Mouse (Mus musculus) neural tube, embryonic 15.5 days (tissue): Measurements from ENCODE around the gene Gk5. TPM values are rescaled to one million over a fixed set of nuclear protein-coding genes. Genes with fewer than 3 reads are reported as not detected.
"Not testable (repeated sequence)": the region's sequence is repeated elsewhere in the genome, so short reads cannot be mapped to it uniquely, and the experiment has no call there.

Experiments
- ATAC-seq: fragments of 200-750 bp; cut with Nextera tagmentation; 2 replicates; pipeline ENCODE4 v1.8.0; 2017; ENCODE audit warnings: mild to moderate bottlenecking, moderate TSS enrichment, moderate library complexity; ENCODE audit not compliant: low FRiP score
- H3K27ac ChIP-seq: fragments of 300-500 bp; sonication (generic); replicated peaks from 2 replicates; pipeline ENCODE4 v1.5.1; 2015; ENCODE audit warnings: mild to moderate bottlenecking, inconsistent platforms
- H3K27me3 ChIP-seq: fragments of 300-500 bp; sonication (generic); replicated peaks from 2 replicates; pipeline ENCODE4 v1.6.1; 2015; ENCODE audit warnings: inconsistent platforms
- H3K36me3 ChIP-seq: fragments of 300-500 bp; sonication (generic); 2 replicates; pipeline ENCODE4 v1.6.1; 2015; ENCODE audit warnings: inconsistent platforms
- H3K4me1 ChIP-seq: fragments of 300-500 bp; sonication (generic); 2 replicates; pipeline ENCODE4 v1.6.1; 2015; ENCODE audit warnings: inconsistent platforms
- H3K4me2 ChIP-seq: fragments of 300-500 bp; sonication (generic); 2 replicates; pipeline ENCODE4 v1.6.1; 2015; ENCODE audit warnings: inconsistent platforms, mild to moderate bottlenecking, moderate library complexity
- H3K4me3 ChIP-seq: fragments of 300-500 bp; sonication (generic); replicated peaks from 2 replicates; pipeline ENCODE4 v1.5.1; 2015; ENCODE audit warnings: mild to moderate bottlenecking, inconsistent platforms
- H3K9ac ChIP-seq: fragments of 300-500 bp; sonication (generic); replicated peaks from 2 replicates; pipeline ENCODE4 v1.6.1; 2015; ENCODE audit warnings: mild to moderate bottlenecking, inconsistent platforms
- H3K9me3 ChIP-seq: fragments of 300-500 bp; sonication (generic); replicated peaks from 2 replicates; pipeline ENCODE4 v1.6.1; 2016; ENCODE audit warnings: inconsistent platforms
- WGBS: fragments of 180-500 bp; shearing (Covaris S2); methylation state at CpG from one replicate; pipeline ENCODE4 v1.1.7; 2015; ENCODE audit warnings: mixed read lengths; 5-methylcytosine and 5-hydroxymethylcytosine counted together
- polyA plus RNA-seq: library from polyadenylated mRNA; unstranded; fragments of >200 nt; fragmentation: Nextera tagmentation; extraction: Ambion mirVana; gene quantifications from 2 replicates; pipeline ENCODE4 v1.2.1, GENCODE M21; 2015

Gene Gk5
- polyA plus RNA-seq, 1 experiment from 2014 or later = 2.5 TPM

DNA sequence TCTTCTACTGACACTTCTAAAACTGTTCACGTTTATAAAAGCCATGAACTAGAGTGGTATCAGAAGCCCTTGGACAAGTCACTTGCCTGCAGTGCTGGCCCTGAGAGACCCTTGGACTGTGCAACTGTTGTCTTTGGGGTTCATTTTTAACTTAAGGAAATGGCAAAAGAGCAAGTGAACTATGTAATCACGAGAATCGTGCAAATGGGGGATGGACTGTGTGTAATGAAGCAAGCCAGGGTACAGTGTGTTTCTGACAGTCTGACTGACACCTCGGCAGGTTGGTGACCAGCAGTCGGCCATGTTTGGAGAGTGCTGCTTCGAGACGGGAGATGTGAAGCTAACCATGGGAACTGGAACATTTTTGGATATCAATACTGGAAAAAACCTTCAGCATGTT is 33.6 kb downstream of the Gk5 start:
- 92% methylated on average over 7 of the region's 7 CpGs for WGBS
- H3K9ac ChIP-seq = no peak overlapping the region
- H3K27ac ChIP-seq = no peak overlapping the region
- no peaks in the 10 kb centered on the region for H3K27me3 ChIP-seq
- no peak overlapping the region for H3K4me3 ChIP-seq
- no peaks in the 10 kb centered on the region for H3K4me1 ChIP-seq
- peaks cover 10% of the 10 kb centered on the region; the same call in 1 of the 2 replicates for H3K36me3 ChIP-seq
- no peaks in the 10 kb centered on the region for H3K9me3 ChIP-seq
- no peak overlapping the region for H3K4me2 ChIP-seq
- no peak for ATAC-seq

GRCm38 (mm10) chr9:96158431-96158830 is 39.3 kb downstream of the Gk5 start:
- Histone ChIP-seq H3K9ac (no peak overlapping the region), H3K4me2 (no peak overlapping the region), H3K27ac (no peak overlapping the region), H3K9me3 (no peaks in the 10 kb centered on the region), H3K36me3 (peaks cover 2% of the 10 kb centered on the region; the same call in 1 of the 2 replicates), H3K27me3 (no peaks in the 10 kb centered on the region), H3K4me3 (no peak overlapping the region), H3K4me1 (no peaks in the 10 kb centered on the region)
- no peak for ATAC-seq
- WGBS = 51% methylated on average over 4 of the region's 4 CpGs

DNA sequence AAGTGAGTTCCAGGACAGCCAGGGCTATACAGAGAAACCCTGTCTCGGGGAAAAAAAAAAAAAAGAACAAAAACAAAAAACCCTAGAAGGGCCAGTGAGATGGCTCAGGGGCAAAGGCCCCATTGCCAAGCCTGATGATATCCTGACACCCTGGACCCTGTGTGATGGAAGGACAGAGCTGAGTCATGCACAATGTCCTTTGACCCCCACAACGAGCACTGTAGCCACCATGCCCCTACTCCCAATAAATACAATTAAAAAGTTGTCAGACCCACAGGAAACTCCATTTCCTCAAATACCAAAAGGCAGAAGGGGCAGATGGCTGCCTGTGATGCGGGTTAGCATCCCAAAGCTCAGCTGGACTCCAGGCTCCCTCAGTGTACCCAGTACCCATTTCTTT is 39.9 kb downstream of the Gk5 start:
- ATAC-seq = no peak
- Histone ChIP-seq H3K4me3 (no peak overlapping the region), H3K9ac (no peak overlapping the region), H3K4me1 (no peaks in the 10 kb centered on the region), H3K4me2 (no peak overlapping the region), H3K9me3 (no peaks in the 10 kb centered on the region), H3K36me3 (peaks cover 2% of the 10 kb centered on the region; the same call in 1 of the 2 replicates), H3K27ac (no peak overlapping the region), H3K27me3 (no peaks in the 10 kb centered on the region)
- 83% methylated on average over 3 of the region's 3 CpGs for WGBS

- H3K9ac ChIP-seq = no peak overlapping the region
- ATAC-seq = no peak
- H3K4me1 ChIP-seq = no peaks in the 10 kb centered on the region
- H3K4me3 ChIP-seq = no peak overlapping the region
- no peak overlapping the region for H3K27ac ChIP-seq
- no peaks in the 10 kb centered on the region for H3K9me3 ChIP-seq
- H3K36me3 ChIP-seq = 0 out of 2 replicates have a peak, but pooled peaks cover 2% of the 10 kb centered on the region
- 90% methylated on average over 3 of the region's 3 CpGs for WGBS
- H3K27me3 ChIP-seq = no peaks in the 10 kb centered on the region
- no peak overlapping the region for H3K4me2 ChIP-seq
These were observed 41.6 kb downstream of the Gk5 start for GRCm38 (mm10) chr9:96160767-96161166.

GRCm38 (mm10) chr9:96162421-96162820 is 43.3 kb downstream of the Gk5 start:
- Histone ChIP-seq H3K27ac (no peak overlapping the region), H3K9me3 (no peaks in the 10 kb centered on the region), H3K9ac (no peak overlapping the region), H3K27me3 (no peaks in the 10 kb centered on the region), H3K4me3 (no peak overlapping the region), H3K36me3 (no peaks in the 10 kb centered on the region), H3K4me2 (no peak overlapping the region), H3K4me1 (no peaks in the 10 kb centered on the region)
- WGBS = 78% methylated on average over 5 of the region's 5 CpGs
- no peak for ATAC-seq

GRCm38 (mm10) chr9:96163443-96163842 is 44.3 kb downstream of the Gk5 start:
- H3K9me3 ChIP-seq = no peaks in the 10 kb centered on the region
- no peak overlapping the region for H3K9ac ChIP-seq
- no peaks in the 10 kb centered on the region for H3K36me3 ChIP-seq
- H3K4me3 ChIP-seq = no peak overlapping the region
- 97% methylated on average over 7 of the region's 7 CpGs for WGBS
- no peak for ATAC-seq
- H3K4me2 ChIP-seq = no peak overlapping the region
- no peaks in the 10 kb centered on the region for H3K4me1 ChIP-seq
- H3K27me3 ChIP-seq = no peaks in the 10 kb centered on the region
- H3K27ac ChIP-seq = no peak overlapping the region

- H3K9me3 ChIP-seq, H3K36me3 ChIP-seq, H3K27ac ChIP-seq, H3K9ac ChIP-seq, H3K4me1 ChIP-seq, H3K4me2 ChIP-seq, H3K4me3 ChIP-seq, H3K27me3 ChIP-seq, ATAC-seq: not testable (repeated sequence)
- WGBS = 97% methylated on average over 15 of the region's 15 CpGs
These were observed 44.8 kb downstream of the Gk5 start for GRCm38 (mm10) chr9:96163983-96164382.

DNA sequence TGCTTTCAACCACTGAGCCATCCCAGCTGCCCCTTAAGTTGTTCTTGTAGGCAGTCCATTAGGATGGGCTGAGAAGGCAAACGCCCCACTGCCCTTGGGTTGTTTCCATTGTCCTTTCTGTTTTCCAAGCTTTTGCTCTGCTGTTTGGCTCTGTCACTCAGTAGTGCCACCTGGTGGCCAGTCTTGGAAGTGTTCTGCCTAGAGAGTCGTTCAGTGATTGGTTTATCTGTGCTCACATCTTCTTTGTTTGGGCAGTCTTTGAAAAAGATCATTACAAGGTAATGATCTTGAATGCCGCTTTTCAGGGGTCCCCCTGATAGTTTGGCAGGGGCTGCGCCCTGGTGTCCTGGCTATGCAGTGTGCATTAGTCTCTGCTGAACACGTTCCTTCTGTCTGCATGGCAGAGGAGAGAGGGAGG is 48.0 kb downstream of the Gk5 start:
- Histone ChIP-seq H3K4me1 (no peaks in the 10 kb centered on the region), H3K27ac (no peak overlapping the region), H3K36me3 (no peaks in the 10 kb centered on the region), H3K27me3 (no peaks in the 10 kb centered on the region), H3K4me2 (no peak overlapping the region), H3K9me3 (no peaks in the 10 kb centered on the region), H3K4me3 (no peak overlapping the region), H3K9ac (no peak overlapping the region)
- WGBS = 23% methylated on average over 5 of the region's 5 CpGs
- ATAC-seq = no peak

- ATAC-seq = no peak
- Histone ChIP-seq H3K27me3 (no peaks in the 10 kb centered on the region), H3K4me2 (no peak overlapping the region), H3K36me3 (no peaks in the 10 kb centered on the region), H3K9me3 (no peaks in the 10 kb centered on the region), H3K27ac (no peak overlapping the region), H3K9ac (no peak overlapping the region), H3K4me1 (no peaks in the 10 kb centered on the region), H3K4me3 (no peak overlapping the region)
- WGBS = 48% methylated on average over 3 of the region's 3 CpGs
These were observed 51.4 kb downstream of the Gk5 start for GRCm38 (mm10) chr9:96170600-96170999.

DNA sequence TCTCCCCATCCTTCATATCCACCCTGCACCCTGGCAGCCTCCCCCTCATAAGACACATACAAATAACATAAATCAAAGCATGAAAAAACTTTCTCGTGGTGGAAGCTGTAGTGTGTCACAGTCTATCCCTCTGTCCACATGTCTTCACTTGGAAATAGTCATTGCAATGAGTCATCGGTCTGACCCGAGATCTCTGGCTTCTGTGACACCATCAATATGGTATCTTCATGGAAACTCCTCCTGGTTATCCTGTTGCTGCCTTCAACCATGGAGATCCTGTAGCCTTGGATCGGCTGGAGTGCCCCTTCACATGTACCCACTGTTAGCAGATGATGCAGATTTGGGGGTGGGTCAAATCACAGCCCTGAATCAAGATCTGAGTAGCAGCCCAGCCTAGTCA is 65.7 kb downstream of the Gk5 start:
- Histone ChIP-seq H3K4me2 (no peak overlapping the region), H3K27ac (no peak overlapping the region)
- WGBS = 90% methylated on average over 4 of the region's 4 CpGs

DNA sequence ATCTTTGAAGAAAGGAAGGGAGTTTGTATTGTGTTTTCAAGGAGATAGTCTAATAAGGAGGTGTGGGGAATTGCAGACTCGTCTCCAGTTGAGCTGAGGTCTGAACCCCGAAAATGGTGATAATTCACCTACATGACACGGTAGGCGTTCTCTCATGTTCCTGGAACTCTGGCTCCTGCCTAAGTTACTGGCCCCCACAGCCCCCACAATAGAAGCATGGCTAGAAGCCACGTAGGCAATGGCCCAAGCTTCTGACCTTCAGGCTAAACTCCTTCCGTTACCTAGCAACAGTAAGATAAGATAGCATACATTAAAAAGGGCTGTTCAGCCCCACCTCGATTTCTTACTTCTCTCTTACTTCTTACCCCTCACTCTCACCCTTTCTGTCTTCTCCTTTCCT is 67.5 kb downstream of the Gk5 start:
- Histone ChIP-seq H3K27me3 (no peaks in the 10 kb centered on the region), H3K9me3 (no peaks in the 10 kb centered on the region), H3K36me3 (no peaks in the 10 kb centered on the region), H3K9ac (no peak overlapping the region), H3K4me1 (no peaks in the 10 kb centered on the region), H3K4me3 (no peak overlapping the region), H3K4me2 (no peak overlapping the region), H3K27ac (no peak overlapping the region)
- WGBS = 76% methylated on average over 7 of the region's 7 CpGs
- ATAC-seq = no peak

More for the DNA sequence above, 65.7 kb downstream of the Gk5 start:
- H3K36me3 ChIP-seq = no peaks in the 10 kb centered on the region
- H3K27me3 ChIP-seq = no peaks in the 10 kb centered on the region
- H3K9ac ChIP-seq = no peak overlapping the region
- no peak overlapping the region for H3K4me3 ChIP-seq
- no peaks in the 10 kb centered on the region for H3K9me3 ChIP-seq
- ATAC-seq = no peak
- no peaks in the 10 kb centered on the region for H3K4me1 ChIP-seq

DNA sequence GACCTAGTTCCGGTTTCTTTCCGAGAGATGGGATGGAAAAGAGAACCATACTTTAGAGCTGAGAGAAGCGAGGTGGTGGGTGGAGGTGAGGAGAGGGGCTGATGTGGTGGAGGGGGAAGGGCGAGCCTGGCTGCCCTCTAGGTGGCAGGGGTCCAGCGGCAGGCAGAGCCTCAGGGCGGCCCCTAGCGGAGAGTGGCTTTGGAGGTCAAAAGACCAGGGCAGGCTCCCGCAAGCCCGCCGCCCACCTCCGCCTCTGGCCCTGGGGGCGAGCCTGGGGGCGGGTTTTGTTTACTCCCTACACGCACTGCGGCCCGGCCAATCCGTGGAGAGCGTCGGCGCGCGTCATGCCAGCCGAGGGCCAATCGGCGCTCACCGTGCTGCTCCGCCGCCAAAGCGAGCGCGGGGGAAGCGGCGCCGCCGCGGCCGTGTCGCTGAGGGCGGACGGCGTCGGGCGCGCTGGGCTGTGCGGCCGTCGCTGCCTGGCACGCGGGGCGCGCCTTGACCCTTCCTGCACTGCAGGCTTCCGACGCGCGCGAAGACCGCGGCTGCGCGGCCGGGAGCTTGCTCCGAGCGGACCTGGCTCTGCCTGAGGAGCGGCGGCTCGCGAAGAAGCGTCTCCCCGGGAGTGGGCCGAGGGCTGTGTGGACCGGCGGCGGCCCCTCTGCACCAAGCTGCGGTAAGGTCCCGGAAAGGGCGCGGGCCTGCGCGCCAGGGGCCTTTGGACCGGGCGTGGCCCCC is 76.9 kb downstream of the Gk5 start, which contains the start of gene Tfdp2:
Tfdp2 (plus strand) TSS at position 391 of the 738 bp plus-strand sequence.
- Histone ChIP-seq H3K27me3 (no peaks in the 10 kb centered on the region), H3K9ac (peak within 1 kb of the TSS; percentile 84), H3K4me1 (peaks cover 22% of the 10 kb centered on the region), H3K4me2 (peak within 1 kb of the TSS; percentile 99), H3K4me3 (peak within 1 kb of the TSS; percentile 96), H3K27ac (peak within 1 kb of the TSS; percentile 76), H3K9me3 (no peaks in the 10 kb centered on the region), H3K36me3 (no peaks in the 10 kb centered on the region)
- ATAC-seq = peak; percentile 100
- WGBS = under 1% methylated on average over 64 of the region's 81 CpGs
